Mouse (Mus musculus): ENCODE results near the gene Prkcsh. TPM values are rescaled to one million over a fixed set of nuclear protein-coding genes. Genes with fewer than 3 reads are reported as not detected.

Prkcsh gene
- 100 to 1,000 TPM; 159 to 169 TPM for total RNA-seq (2021)
- long read RNA-seq, experiment 1, transcript Prkcsh-202 (18 exons, 1,983 nt), result minor isoform, 78 of 252 reads
- long read RNA-seq, experiment 1, transcript Prkcsh-201 (18 exons, 2,012 nt), result major isoform, 98 of 252 reads
- long read RNA-seq, experiment 1, transcript Prkcsh-205 (18 exons, 2,228 nt), result minor isoform, 12 of 252 reads
- long read RNA-seq, experiment 1, partial matches to known transcripts, result 33 of 252 reads
- long read RNA-seq, experiment 1, other reads (novel, unspliced or antisense), result 31 of 252 reads
- long read RNA-seq, experiment 2, transcript Prkcsh-202 (18 exons, 1,983 nt), result minor isoform, 30 of 78 reads
- long read RNA-seq, experiment 2, transcript Prkcsh-201 (18 exons, 2,012 nt), result major isoform, 31 of 78 reads
- long read RNA-seq, experiment 2, partial matches to known transcripts, result 14 of 78 reads
- long read RNA-seq, experiment 2, other reads (novel, unspliced or antisense), result 1 of 78 reads

GRCm38 (mm10) chr9:22002194-22003162, at the start of gene Prkcsh, which contains the start of gene Ccdc151:
Prkcsh (plus strand) TSS chr9:22002806.
Ccdc151 (minus strand) TSS chr9:22002634.
- DNase-seq, result peak; percentile 99

- DNase-seq, result no peak
These were observed 49.0 kb upstream of the Prkcsh start for GRCm38 (mm10) chr9:21953600-21953999.

- no peak for DNase-seq
These were observed 48.0 kb upstream of the Prkcsh start for GRCm38 (mm10) chr9:21954635-21955034.

GRCm38 (mm10) chr9:21955225-21955569, 47.4 kb upstream of the Prkcsh start:
- no peak for DNase-seq

GRCm38 (mm10) chr9:21955570-21956281, 46.9 kb upstream of the Prkcsh start, which contains the start of gene Swsap1:
Swsap1 (plus strand) TSS chr9:21955755.
- peak; percentile 96 to 97 for DNase-seq

GRCm38 (mm10) chr9:21958372-21958771, 44.2 kb upstream of the Prkcsh start:
- DNase-seq, result no peak

- no peak for DNase-seq
These were observed 43.4 kb upstream of the Prkcsh start for GRCm38 (mm10) chr9:21959244-21959643.

GRCm38 (mm10) chr9:21960135-21960534, 42.5 kb upstream of the Prkcsh start:
- no peak for DNase-seq

GRCm38 (mm10) chr9:21960558-21961208, 41.9 kb upstream of the Prkcsh start:
- peak; percentile 34 to 42 for DNase-seq

- DNase-seq, result peak in 1 of 2 experiments; percentile 33
These were observed 41.1 kb upstream of the Prkcsh start for GRCm38 (mm10) chr9:21961366-21961980.

- DNase-seq, result no peak
These were observed 40.6 kb upstream of the Prkcsh start for GRCm38 (mm10) chr9:21962010-21962409.

- peak; percentile 66 to 72 for DNase-seq
These were observed 40.1 kb upstream of the Prkcsh start for GRCm38 (mm10) chr9:21962416-21963059.

GRCm38 (mm10) chr9:21963417-21963816, 39.2 kb upstream of the Prkcsh start, which contains the start of gene Epor:
Epor (minus strand) TSS chr9:21963506.
- peak; percentile 37 to 73 for DNase-seq

- no peak for DNase-seq
These were observed 33.7 kb upstream of the Prkcsh start for GRCm38 (mm10) chr9:21968883-21969282.

GRCm38 (mm10) chr9:21969304-21969703, 33.3 kb upstream of the Prkcsh start:
- DNase-seq, result no peak

- no peak for DNase-seq
These were observed 25.9 kb upstream of the Prkcsh start for GRCm38 (mm10) chr9:21976626-21977175.

GRCm38 (mm10) chr9:21977331-21977730, 25.3 kb upstream of the Prkcsh start:
- no peak for DNase-seq

- DNase-seq, result peak; percentile 55 to 67
These were observed 24.6 kb upstream of the Prkcsh start for GRCm38 (mm10) chr9:21977972-21978371.

- DNase-seq, result no peak
These were observed 24.0 kb upstream of the Prkcsh start for GRCm38 (mm10) chr9:21978398-21979128.
